In genomic region chr8:114615413-114615812, GRCm38 (mm10) we compare ENCODE assay signal across 15 mouse cellular contexts.
"Had no signal": no experiment of that assay in that cellular context is flagged by ENCODE, and none has a peak within 500 bp of the region (broad histone marks: within the 10 kb centered on the region; RNA-seq: fewer than 3 reads in every experiment).

No protein-coding gene starts in this region.

- H3K27ac ChIP-seq: hindbrain, postnatal 0 days; kidney, postnatal 0 days; limb, embryonic 15.5 days; midbrain, embryonic 15.5 days; neural tube, embryonic 12.5 days had no signal

- H3K9ac ChIP-seq: limb, embryonic 15.5 days; liver, embryonic 13.5 days; midbrain, embryonic 15.5 days; neural tube, embryonic 12.5 days had no signal

- H3K27me3 ChIP-seq: liver, embryonic 13.5 days; midbrain, embryonic 15.5 days; neural tube, embryonic 12.5 days had no signal

- H3K4me1 ChIP-seq: midbrain, embryonic 15.5 days had no signal

- H3K4me2 ChIP-seq: limb, embryonic 15.5 days; liver, embryonic 13.5 days; midbrain, embryonic 11.5 days; midbrain, embryonic 15.5 days; neural tube, embryonic 12.5 days had no signal

- H3K9me3 ChIP-seq: limb, embryonic 15.5 days; liver, embryonic 13.5 days; midbrain, embryonic 15.5 days; neural tube, embryonic 12.5 days had no signal

- ATAC-seq: hindbrain, postnatal 0 days; midbrain, embryonic 15.5 days had no signal

- DNase-seq: kidney, adult 11 months; kidney, adult 9 months; kidney, postnatal 36 days; layer of hippocampus, adult 9-11 months; layer of hippocampus, postnatal 36 days; liver, embryonic 13.5 days; lung, adult 2 months; thymus, adult 18-20 months; thymus, postnatal 14 days had no signal

- H3K4me3 ChIP-seq: limb, embryonic 15.5 days; liver, embryonic 13.5 days; midbrain, embryonic 15.5 days; neural tube, embryonic 12.5 days had no signal

- H3K36me3 ChIP-seq: limb, embryonic 15.5 days; liver, embryonic 13.5 days; midbrain, embryonic 15.5 days; neural tube, embryonic 12.5 days had no signal
